Mouse (Mus musculus): ENCODE results near the gene Limch1. TPM values are rescaled to one million over a fixed set of nuclear protein-coding genes. Genes with fewer than 3 reads are reported as not detected.
A peak's percentile ranks its signal among the peaks of the same experiment; 100 is the strongest.

Limch1 gene
- polyA plus RNA-seq, 1 experiment from 2014 or later, result 67.8 TPM

DNA sequence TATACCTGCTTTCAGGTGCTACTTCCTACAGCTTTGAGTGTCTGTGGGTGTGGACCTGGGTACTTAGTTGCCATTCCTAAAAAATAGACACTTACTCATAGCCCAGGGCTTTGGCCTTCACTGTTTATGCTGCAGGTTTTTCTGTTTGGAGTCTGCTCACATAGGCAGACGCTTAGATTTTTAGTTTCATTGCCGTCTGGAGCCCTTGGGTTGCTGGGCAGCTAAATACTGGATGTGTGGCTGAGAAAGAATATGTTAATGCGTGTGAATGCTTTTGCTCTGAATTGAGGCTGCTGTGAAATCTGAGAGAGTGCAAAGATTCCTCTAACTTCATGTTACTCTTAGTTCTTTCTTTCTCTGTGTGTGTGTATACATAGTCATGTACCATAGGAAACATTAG lies 52.5 kb downstream of the Limch1 start:
- H3K4me3 ChIP-seq (ENCODE audit: low read depth, low read length), result no peak overlapping the region
- WGBS, result 40% methylated on average over 3 of the region's 3 CpGs
- H3K36me3 ChIP-seq (ENCODE audit: insufficient read depth), result no peaks in the 10 kb centered on the region
- ATAC-seq (ENCODE audit: insufficient read depth) (no peak; the same call in 1 of the 2 replicates), DNase-seq (peak; percentile 26)
- peak overlapping the region; percentile 21 for H3K4me2 ChIP-seq
- peak overlapping the region; percentile 78 for H3K27ac ChIP-seq (ENCODE audit: low read depth)
- H3K27me3 ChIP-seq (ENCODE audit: insufficient read depth, low read length), result no peaks in the 10 kb centered on the region
- peak overlapping the region; percentile 7; the same call in 1 of the 2 replicates for H3K9ac ChIP-seq
- no peak for TF ChIP-seq CTCF (IDR thresholded peaks at IDR 0.05; ENCODE audit: low read depth)
- H3K9me3 ChIP-seq (ENCODE audit: low read depth, low read length), result no peaks in the 10 kb centered on the region
- peaks cover 30% of the 10 kb centered on the region for H3K4me1 ChIP-seq (ENCODE audit: insufficient read depth)

DNA sequence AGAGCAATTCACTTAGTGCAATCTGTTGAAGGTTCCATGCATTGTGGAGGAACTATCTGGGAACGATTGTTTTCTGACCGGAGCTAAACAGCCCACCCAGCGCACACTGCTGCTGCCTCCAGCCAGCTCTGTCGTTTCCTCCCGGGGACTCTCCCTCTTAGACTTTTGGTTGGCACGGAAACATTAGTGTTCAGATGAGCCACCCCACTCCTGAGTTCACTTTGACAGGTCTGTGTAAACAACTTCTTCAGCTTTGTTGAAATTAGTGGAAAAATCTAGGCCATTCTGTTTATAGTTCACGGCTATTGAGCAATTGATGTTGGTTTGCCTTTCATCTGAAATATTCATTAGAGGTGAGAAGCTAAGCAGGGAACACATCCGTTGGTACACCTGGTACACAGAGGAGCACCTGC lies 53.0 kb downstream of the Limch1 start:
- Histone ChIP-seq H3K4me1 (ENCODE audit: insufficient read depth) (peaks cover 30% of the 10 kb centered on the region), H3K27ac (ENCODE audit: low read depth) (peak overlapping the region; percentile 78), H3K9me3 (ENCODE audit: low read depth, low read length) (no peaks in the 10 kb centered on the region), H3K9ac (peak overlapping the region; percentile 7; the same call in 1 of the 2 replicates), H3K27me3 (ENCODE audit: insufficient read depth, low read length) (no peaks in the 10 kb centered on the region), H3K4me2 (peak overlapping the region; percentile 10; the same call in 1 of the 2 replicates), H3K36me3 (ENCODE audit: insufficient read depth) (no peaks in the 10 kb centered on the region), H3K4me3 (ENCODE audit: low read depth, low read length) (no peak overlapping the region)
- ATAC-seq (ENCODE audit: insufficient read depth) (peak; percentile 78), DNase-seq (peak; percentile 74)
- no peak for TF ChIP-seq CTCF (IDR thresholded peaks at IDR 0.05; ENCODE audit: low read depth)
- WGBS, result 9% methylated on average over 8 of the region's 8 CpGs

- Histone ChIP-seq H3K36me3 (ENCODE audit: insufficient read depth) (no peaks in the 10 kb centered on the region), H3K27me3 (ENCODE audit: insufficient read depth, low read length) (no peaks in the 10 kb centered on the region), H3K9me3 (ENCODE audit: low read depth, low read length) (no peaks in the 10 kb centered on the region), H3K4me1 (ENCODE audit: insufficient read depth) (peaks cover 30% of the 10 kb centered on the region), H3K9ac (no peak overlapping the region), H3K4me2 (peak overlapping the region; percentile 38), H3K27ac (ENCODE audit: low read depth) (0 out of 2 replicates have a peak overlapping the region, but pooled peaks have one; percentile 16), H3K4me3 (ENCODE audit: low read depth, low read length) (no peak overlapping the region)
- DNase-seq (peak; percentile 63), ATAC-seq (ENCODE audit: insufficient read depth) (peak; percentile 15; the same call in 1 of the 2 replicates)
- no peak for TF ChIP-seq CTCF (IDR thresholded peaks at IDR 0.05; ENCODE audit: low read depth)
- WGBS, result 6% methylated on average over 9 of the region's 9 CpGs
Measured at GRCm38 (mm10) chr5:66800243-66800642, 54.6 kb downstream of the Limch1 start.

DNA sequence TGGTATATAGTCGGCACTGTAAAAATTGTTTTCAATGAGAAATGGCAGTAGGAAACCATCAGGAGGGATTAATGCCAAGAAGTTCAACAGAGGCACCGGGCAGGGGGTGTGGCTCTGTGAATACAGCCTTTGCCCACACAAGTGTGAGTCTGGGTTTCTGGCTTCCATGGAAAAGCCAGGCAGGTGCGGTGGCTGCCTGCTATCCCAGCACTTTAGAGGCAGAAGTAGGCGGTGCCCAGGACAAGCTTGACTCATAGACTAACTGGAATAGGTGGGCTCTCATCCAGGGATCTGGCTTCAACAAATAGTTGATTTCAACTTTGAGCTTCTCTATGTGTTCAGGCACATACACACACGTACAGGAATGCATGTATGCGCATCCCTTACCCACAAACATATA lies 55.4 kb downstream of the Limch1 start:
- Histone ChIP-seq H3K4me1 (ENCODE audit: insufficient read depth) (peaks cover 30% of the 10 kb centered on the region), H3K27ac (ENCODE audit: low read depth) (peak overlapping the region; percentile 15; the same call in 1 of the 2 replicates), H3K9ac (no peak overlapping the region), H3K4me3 (ENCODE audit: low read depth, low read length) (no peak overlapping the region), H3K9me3 (ENCODE audit: low read depth, low read length) (no peaks in the 10 kb centered on the region), H3K36me3 (ENCODE audit: insufficient read depth) (no peaks in the 10 kb centered on the region), H3K4me2 (no peak overlapping the region), H3K27me3 (ENCODE audit: insufficient read depth, low read length) (no peaks in the 10 kb centered on the region)
- WGBS, result 67% methylated on average over 6 of the region's 6 CpGs
- DNase-seq (peak; percentile 32), ATAC-seq (ENCODE audit: insufficient read depth) (no peak)
- no peak for TF ChIP-seq CTCF (IDR thresholded peaks at IDR 0.05; ENCODE audit: low read depth)

GRCm38 (mm10) chr5:66802196-66802595 lies 56.6 kb downstream of the Limch1 start:
- H3K27me3 ChIP-seq (ENCODE audit: insufficient read depth, low read length), result no peaks in the 10 kb centered on the region
- peaks cover 30% of the 10 kb centered on the region for H3K4me1 ChIP-seq (ENCODE audit: insufficient read depth)
- H3K27ac ChIP-seq (ENCODE audit: low read depth), result peak overlapping the region; percentile 64
- ATAC-seq (ENCODE audit: insufficient read depth), result 0 out of 2 replicates have a peak, but pooled peaks have one; percentile 3
- peak; percentile 55 for DNase-seq
- no peaks in the 10 kb centered on the region for H3K9me3 ChIP-seq (ENCODE audit: low read depth, low read length)
- H3K4me3 ChIP-seq (ENCODE audit: low read depth, low read length), result no peak overlapping the region
- no peak overlapping the region for H3K4me2 ChIP-seq
- WGBS, result 38% methylated on average over 10 of the region's 10 CpGs
- no peaks in the 10 kb centered on the region for H3K36me3 ChIP-seq (ENCODE audit: insufficient read depth)
- no peak overlapping the region for H3K9ac ChIP-seq
- TF ChIP-seq CTCF (IDR thresholded peaks at IDR 0.05; ENCODE audit: low read depth), result no peak

DNA sequence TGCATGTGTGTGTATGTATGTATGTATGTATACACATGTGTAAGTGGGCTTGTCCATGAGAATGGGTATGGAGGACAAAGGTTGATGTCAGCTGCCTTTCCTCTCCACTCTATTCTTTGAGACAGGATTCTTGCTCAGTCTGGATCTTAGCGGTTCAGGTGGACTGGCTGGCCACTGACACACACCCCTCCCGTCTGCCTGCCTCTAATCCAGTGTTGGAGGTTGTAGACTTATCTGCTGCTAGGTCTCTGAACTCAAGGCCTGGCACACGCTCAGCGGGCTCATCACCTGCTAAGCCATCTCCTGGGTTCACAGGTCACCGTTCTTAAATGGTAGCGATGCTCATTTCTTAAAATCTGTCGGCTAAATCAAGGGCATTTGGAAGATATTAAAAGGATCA lies 60.7 kb downstream of the Limch1 start:
- ATAC-seq (ENCODE audit: insufficient read depth) (no peak), DNase-seq (no peak)
- H3K4me2 ChIP-seq, result no peak overlapping the region
- H3K4me1 ChIP-seq (ENCODE audit: insufficient read depth), result peaks cover 7% of the 10 kb centered on the region; the same call in 1 of the 2 replicates
- H3K4me3 ChIP-seq (ENCODE audit: low read depth, low read length), result no peak overlapping the region
- H3K9ac ChIP-seq, result no peak overlapping the region
- H3K36me3 ChIP-seq (ENCODE audit: insufficient read depth), result no peaks in the 10 kb centered on the region
- H3K27me3 ChIP-seq (ENCODE audit: insufficient read depth, low read length), result no peaks in the 10 kb centered on the region
- TF ChIP-seq CTCF (IDR thresholded peaks at IDR 0.05; ENCODE audit: low read depth), result no peak
- WGBS, result 81% methylated on average over 7 of the region's 7 CpGs
- H3K9me3 ChIP-seq (ENCODE audit: low read depth, low read length), result no peaks in the 10 kb centered on the region
- no peak overlapping the region for H3K27ac ChIP-seq (ENCODE audit: low read depth)

DNA sequence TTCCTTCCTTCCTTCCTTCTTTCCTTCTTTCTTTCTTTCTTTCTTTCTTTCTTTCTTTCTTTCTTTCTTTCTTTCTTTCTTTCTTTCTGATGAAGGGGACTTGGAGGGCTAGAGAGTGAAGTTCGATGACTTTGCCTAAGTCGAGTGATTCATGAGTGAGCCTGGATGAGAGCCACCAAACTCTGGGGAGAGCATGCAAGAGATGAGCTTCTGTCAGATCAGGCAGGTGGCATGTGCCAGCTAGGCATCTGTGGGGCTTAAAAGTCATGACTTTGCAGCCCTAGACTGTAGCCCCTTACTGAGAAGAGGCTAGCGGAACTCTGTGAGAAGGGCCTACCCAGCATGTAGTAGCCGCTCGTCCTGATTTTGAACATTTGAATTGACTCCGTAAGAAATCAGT lies 62.1 kb downstream of the Limch1 start:
- H3K9ac ChIP-seq, result no peak overlapping the region
- no peaks in the 10 kb centered on the region for H3K27me3 ChIP-seq (ENCODE audit: insufficient read depth, low read length)
- H3K27ac ChIP-seq (ENCODE audit: low read depth), result no peak overlapping the region
- ATAC-seq (ENCODE audit: insufficient read depth) (no peak), DNase-seq (no peak)
- no peak for TF ChIP-seq CTCF (IDR thresholded peaks at IDR 0.05; ENCODE audit: low read depth)
- H3K9me3 ChIP-seq (ENCODE audit: low read depth, low read length), result no peaks in the 10 kb centered on the region
- 84% methylated on average over 6 of the region's 6 CpGs for WGBS
- no peak overlapping the region for H3K4me2 ChIP-seq
- H3K36me3 ChIP-seq (ENCODE audit: insufficient read depth), result no peaks in the 10 kb centered on the region
- H3K4me3 ChIP-seq (ENCODE audit: low read depth, low read length), result no peak overlapping the region
- no peaks in the 10 kb centered on the region for H3K4me1 ChIP-seq (ENCODE audit: insufficient read depth)
